ENCODE assay signal across 7 mouse cellular contexts in the genomic region with DNA sequence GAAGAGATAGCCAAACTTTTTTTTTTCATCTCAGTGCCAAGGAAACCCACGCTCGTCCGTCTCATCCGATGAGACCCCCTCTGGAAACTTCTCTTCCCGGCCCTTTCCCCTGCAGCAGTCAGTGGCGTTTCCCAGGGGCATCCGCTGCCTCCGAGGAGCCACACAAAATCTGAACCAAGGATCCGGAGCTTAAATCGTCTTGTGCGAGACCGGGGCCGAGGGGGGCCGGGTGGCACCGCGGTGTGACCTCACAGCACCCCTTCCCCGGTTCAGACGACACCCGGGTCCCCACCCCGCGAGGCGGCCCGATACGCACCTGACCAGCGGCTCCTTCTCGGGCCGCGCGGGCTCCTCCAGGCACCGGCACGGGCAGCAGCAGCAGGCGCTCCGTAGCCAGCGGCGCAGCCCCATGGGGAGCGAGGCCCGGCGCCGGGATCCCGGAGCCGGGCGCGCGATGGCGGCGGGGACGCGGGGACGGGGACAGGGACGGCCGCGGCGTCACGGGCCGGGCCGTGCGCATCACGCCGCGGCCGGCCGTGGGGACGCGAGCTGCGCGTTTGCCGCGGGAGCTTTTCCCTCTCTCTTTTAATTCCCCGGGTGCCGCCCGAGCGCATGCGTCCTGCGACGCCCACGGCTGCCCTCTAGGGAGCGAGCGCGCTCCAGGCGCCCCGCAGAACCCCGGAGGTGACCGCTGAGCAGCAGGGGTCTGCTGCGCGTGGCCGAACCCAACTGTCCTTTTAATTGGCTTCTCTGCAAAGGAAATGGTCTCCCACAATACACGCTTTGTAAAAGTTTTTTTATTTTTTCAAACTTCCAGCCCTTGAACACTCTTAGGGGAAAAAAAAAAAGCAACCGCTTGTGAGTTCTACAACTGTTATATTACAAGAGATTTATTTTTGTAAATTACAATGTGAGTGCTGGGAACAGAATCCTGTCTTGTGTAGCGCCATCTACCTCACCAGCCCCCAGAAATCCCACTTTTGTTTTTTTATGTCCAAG. TPM values are rescaled to one million over a fixed set of nuclear protein-coding genes. Genes with fewer than 3 reads are reported as not detected.
DNase-seq lines count a peak whose midpoint lies in the region; ATAC-seq and TF ChIP-seq lines count a peak whose summit lies in the region.

A gene (minus strand): TSS at position 607 of the 999 bp plus-strand sequence.

- peak; percentile 85 for DNase-seq in adrenal gland, adult 2 months
- peak; percentile 48 to 54 for DNase-seq in gastrocnemius, postnatal 36 days
- DNase-seq in intestine, embryonic 14.5 days (ENCODE audit: low spot score): peak; percentile 87
- DNase-seq in midbrain, embryonic 14.5 days: peak; percentile 84
- peak in 1 of 2 experiments; percentile 50 for DNase-seq in spleen, adult 2 months (ENCODE audit: low read depth in 1 of 2, low spot score in 2 of 2)

- H3K9me3 ChIP-seq in intestine, embryonic 14.5 days (ENCODE audit: control insufficient read depth, low read length): no peaks in the 10 kb centered on the region
- H3K9me3 ChIP-seq in limb, embryonic 13.5 days: no peaks in the 10 kb centered on the region
- no peaks in the 10 kb centered on the region for H3K9me3 ChIP-seq in midbrain, embryonic 14.5 days (ENCODE audit: control insufficient read depth, low read length)

- H3K27me3 ChIP-seq in intestine, embryonic 14.5 days (replicated peaks; ENCODE audit: control insufficient read depth, insufficient read depth, low read length): no peaks in the 10 kb centered on the region; the same call in 1 of the 2 replicates
- H3K27me3 ChIP-seq in limb, embryonic 13.5 days: peaks cover 8% of the 10 kb centered on the region
- H3K27me3 ChIP-seq in midbrain, embryonic 14.5 days (ENCODE audit: control insufficient read depth, insufficient read depth, low read length): 0 out of 2 replicates have a peak, but pooled peaks cover 8% of the 10 kb centered on the region
- H3K27me3 ChIP-seq in spleen, adult 2 months (ENCODE audit: control insufficient read depth, insufficient read depth, low read length): peaks cover 3% of the 10 kb centered on the region; the same call in 1 of the 2 replicates

- peak within 1 kb of the TSS; percentile 23; the same call in 1 of the 2 replicates for H3K27ac ChIP-seq in intestine, embryonic 14.5 days (ENCODE audit: low read depth)
- H3K27ac ChIP-seq in limb, embryonic 13.5 days: no peak within 1 kb of the TSS
- no peak within 1 kb of the TSS for H3K27ac ChIP-seq in midbrain, embryonic 14.5 days (replicated peaks; ENCODE audit: low read depth, low read length)
- H3K27ac ChIP-seq in spleen, adult 2 months (ENCODE audit: insufficient read depth, low read length): peak within 1 kb of the TSS; percentile 11; the same call in 1 of the 2 replicates

- WGBS in intestine, embryonic 14.5 days: under 1% methylated on average over 77 of the region's 89 CpGs
- under 1% methylated on average over 87 of the region's 89 CpGs for WGBS in limb, embryonic 13.5 days
- WGBS in midbrain, embryonic 14.5 days: under 1% methylated on average over 89 of the region's 89 CpGs
- WGBS in spleen, adult 2 months: 1% methylated on average over 89 of the region's 89 CpGs

- peak; percentile 20; the same call in 1 of the 2 replicates for TF ChIP-seq CTCF in spleen, adult 2 months (IDR thresholded peaks at IDR 0.05; ENCODE audit: extremely low read depth, insufficient read depth, insufficient read length, insufficient replicate concordance)

- peak; percentile 82 for ATAC-seq in common myeloid progenitor, adult 5-6 weeks (replicated peaks; ENCODE audit: low read depth, poor library complexity, severe bottlenecking)
- peak; percentile 71 for ATAC-seq in intestine, embryonic 14.5 days (replicated peaks; ENCODE audit: low FRiP score, low TSS enrichment, low read depth)
- peak; percentile 60 for ATAC-seq in limb, embryonic 13.5 days (ENCODE audit: low FRiP score, low read depth)
- ATAC-seq in midbrain, embryonic 14.5 days (ENCODE audit: low FRiP score, low TSS enrichment): peak; percentile 85

- H3K4me3 ChIP-seq in intestine, embryonic 14.5 days (ENCODE audit: low read depth, low read length): peak within 1 kb of the TSS; percentile 70
- H3K4me3 ChIP-seq in limb, embryonic 13.5 days: peak within 1 kb of the TSS; percentile 74
- peak within 1 kb of the TSS; percentile 77 for H3K4me3 ChIP-seq in midbrain, embryonic 14.5 days (replicated peaks; ENCODE audit: low read depth, low read length)
- H3K4me3 ChIP-seq in spleen, adult 2 months (ENCODE audit: extremely low read depth, insufficient read depth, insufficient read length): peak within 1 kb of the TSS; percentile 64

- TF ChIP-seq POLR2A in spleen, adult 2 months (IDR thresholded peaks at IDR 0.05; ENCODE audit: low read depth, low read length): no peak

- peak within 1 kb of the TSS; percentile 57 for H3K9ac ChIP-seq in intestine, embryonic 14.5 days (ENCODE audit: low read length)
- peak within 1 kb of the TSS; percentile 78 for H3K9ac ChIP-seq in limb, embryonic 13.5 days
- peak within 1 kb of the TSS; percentile 75 for H3K9ac ChIP-seq in midbrain, embryonic 14.5 days (replicated peaks; ENCODE audit: low read length)

- H3K4me2 ChIP-seq in intestine, embryonic 14.5 days (ENCODE audit: low read length): peak within 1 kb of the TSS; percentile 91
- H3K4me2 ChIP-seq in limb, embryonic 13.5 days (replicated peaks): peak within 1 kb of the TSS; percentile 99
- peak within 1 kb of the TSS; percentile 99 for H3K4me2 ChIP-seq in midbrain, embryonic 14.5 days (ENCODE audit: low read length)

- intact Hi-C loops in gastrocnemius, postnatal 36 days (cut with DNase I): no loop called here

- peaks cover 4% of the 10 kb centered on the region; the same call in 1 of the 2 replicates for H3K4me1 ChIP-seq in intestine, embryonic 14.5 days (replicated peaks; ENCODE audit: control insufficient read depth, insufficient read depth, low read length)
- 0 out of 2 replicates have a peak, but pooled peaks cover 4% of the 10 kb centered on the region for H3K4me1 ChIP-seq in limb, embryonic 13.5 days
- 0 out of 2 replicates have a peak, but pooled peaks cover 4% of the 10 kb centered on the region for H3K4me1 ChIP-seq in midbrain, embryonic 14.5 days (ENCODE audit: control insufficient read depth, insufficient read depth, low read length)
- peaks cover 6% of the 10 kb centered on the region; the same call in 1 of the 2 replicates for H3K4me1 ChIP-seq in spleen, adult 2 months (ENCODE audit: control insufficient read depth, insufficient read depth, insufficient read length)

- no peaks in the 10 kb centered on the region for H3K36me3 ChIP-seq in intestine, embryonic 14.5 days (ENCODE audit: control insufficient read depth, insufficient read depth, low read length)
- no peaks in the 10 kb centered on the region for H3K36me3 ChIP-seq in limb, embryonic 13.5 days
- H3K36me3 ChIP-seq in midbrain, embryonic 14.5 days (ENCODE audit: control insufficient read depth, insufficient read depth, low read length): no peaks in the 10 kb centered on the region
- no peaks in the 10 kb centered on the region for H3K36me3 ChIP-seq in spleen, adult 2 months (ENCODE audit: control insufficient read depth, insufficient read depth, low read length)

RNA-seq across cellular contexts. Expression of the gene that starts here (rescaled TPM):
- 1 to 10 TPM; 1.8 to 2.9 TPM for total RNA-seq in adrenal gland, adult 2 months (2021)
- 0.22 and 0.49 TPM in 2 replicates for polyA plus RNA-seq in adrenal gland, adult 2 months (2012; rRNA removed)
- total RNA-seq in common myeloid progenitor, adult 5-6 weeks (2017): 0.05 TPM in 1 of 2 replicates, not detected in the other
- total RNA-seq in gastrocnemius, postnatal 36 days (2021): 10 to 100 TPM; 38.1 to 52.4 TPM
- 9.6 and 12.4 TPM in 2 replicates for polyA plus RNA-seq in intestine, embryonic 14.5 days (2014; fragmentation: Nextera tagmentation; extraction: Ambion mirVana)
- polyA plus RNA-seq in limb, embryonic 13.5 days (2015; fragmentation: Nextera tagmentation; extraction: Ambion mirVana): 1.8 and 2.2 TPM in 2 replicates
- polyA plus RNA-seq in midbrain, embryonic 14.5 days (2014; fragmentation: Nextera tagmentation; extraction: Ambion mirVana): 1.9 and 2.3 TPM in 2 replicates
- 5.6 and 8.6 TPM in 2 replicates for polyA plus RNA-seq in spleen, adult 2 months (2012; rRNA removed)

Comparison
In these comparisons a context has a peak if more than half of its experiments do, and no peak if none do; other contexts are left out.
1. RNA of the gene that starts here (total RNA-seq): 38.1 to 52.4 TPM in gastrocnemius, postnatal 36 days; 1.8 to 2.9 TPM in adrenal gland, adult 2 months and 0.05 TPM in common myeloid progenitor, adult 5-6 weeks; every median in the first group is over 10 times any median in the second.
2. Peak in ATAC-seq in common myeloid progenitor, adult 5-6 weeks; RNA of the gene not detected or under 1 TPM.
3. H3K27ac ChIP-seq: peak in intestine, embryonic 14.5 days (single experiment) and spleen, adult 2 months (single experiment); none in limb, embryonic 13.5 days (single experiment) and midbrain, embryonic 14.5 days (single experiment).
4. Peak in every context shown above with its lines, with median percentiles within 50 percentile points of each other: ATAC-seq, H3K4me2 ChIP-seq, H3K4me3 ChIP-seq and H3K9ac ChIP-seq.